Comparison of ENCODE assay signal across 14 mouse cellular contexts in the genomic region with DNA sequence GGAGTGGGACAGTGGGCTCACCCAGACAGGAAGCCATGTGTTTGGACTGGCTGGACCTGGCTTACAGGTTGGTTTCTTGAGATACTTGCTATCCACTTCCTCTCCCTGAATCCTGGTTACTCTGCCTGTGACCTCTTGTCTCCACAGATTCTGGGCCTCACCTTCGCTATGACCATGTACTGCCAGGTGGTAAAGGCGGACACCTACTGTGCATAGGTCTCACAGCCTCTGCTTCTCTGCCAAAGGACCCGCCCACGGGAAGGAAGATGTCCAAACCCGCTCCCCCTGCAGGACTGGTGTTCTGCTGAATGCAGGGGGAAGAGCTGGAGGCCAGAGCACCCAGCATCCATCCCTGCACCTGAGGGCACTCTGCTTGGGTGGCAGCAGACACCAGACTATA. TPM values are rescaled to one million over a fixed set of nuclear protein-coding genes. Genes with fewer than 3 reads are reported as not detected.
"Had no signal": no experiment of that assay in that cellular context is flagged by ENCODE, and none has a peak within 500 bp of the region (broad histone marks: within the 10 kb centered on the region; RNA-seq: fewer than 3 reads in every experiment).

No protein-coding gene starts in this region.

- ATAC-seq: midbrain, embryonic 15.5 days had no signal

- DNase-seq: kidney, postnatal 25 days; layer of hippocampus, adult 9-11 months; liver, embryonic 13.5 days; lung, adult 2 months; lung, postnatal 14 days; lung, postnatal 4 days; right cerebral cortex, adult 18-20 months; right cerebral cortex, postnatal 14 days; right cerebral cortex, postnatal 4 days; thymus, adult 2 months; thymus, postnatal 14 days; thymus, postnatal 4 days had no signal

RNA-seq across cellular contexts. Expression of gene Cracr2b, which starts 31.8 kb away (rescaled TPM):
- total RNA-seq: monocyte, adult 5-6 weeks had no signal
